Mouse (Mus musculus) lung, postnatal 0 days (tissue): Measurements from ENCODE around the gene Kalrn.

Source experiments
- CTCF ChIP-seq: IDR thresholded peaks from 2 replicates; pipeline ENCODE4 v1.5.1; 2016; ENCODE audit warnings: antibody characterized with exemption, mild to moderate bottlenecking
- EP300 ChIP-seq: IDR thresholded peaks from 2 replicates; pipeline ENCODE4 v1.6.1; 2016; ENCODE audit warnings: antibody characterized with exemption, mild to moderate bottlenecking, control low read depth

GRCm38 (mm10) chr16:34047006-34047360, 526.3 kb downstream of the Kalrn start:
- no peak for TF ChIP-seq CTCF
- no peak for TF ChIP-seq EP300
